Mouse (Mus musculus) limb, embryonic 12.5 days (tissue): ENCODE measurements at regions not wholly inside any gene's neighbourhood (a gene's known extent, or its start where the extent isn't known, plus 50 kb on each side); places are given as distances from the start of the nearest gene placed in this dataset.

Experiments
- ATAC-seq: fragments of 200-750 bp; cut with Nextera tagmentation; 2 replicates; pipeline ENCODE4 v1.8.0; 2017; ENCODE audit warnings: low read depth, moderate TSS enrichment; ENCODE audit not compliant: insufficient number of reproducible peaks, insufficient read depth, low FRiP score, low TSS enrichment
- H3K27ac ChIP-seq: fragments of 300-500 bp; sonication (generic); 2 replicates; pipeline ENCODE4 v1.5.1; 2016; ENCODE audit warnings: mild to moderate bottlenecking, moderate library complexity
- H3K27me3 ChIP-seq: fragments of 300-500 bp; sonication (generic); 2 replicates; pipeline ENCODE4 v1.6.1; 2016; ENCODE audit warnings: mild to moderate bottlenecking, moderate library complexity
- H3K36me3 ChIP-seq: fragments of 300-500 bp; sonication (generic); 2 replicates; pipeline ENCODE4 v1.6.1; 2016; ENCODE audit warnings: mild to moderate bottlenecking, moderate library complexity
- H3K4me1 ChIP-seq: fragments of 300-500 bp; sonication (generic); replicated peaks from 2 replicates; pipeline ENCODE4 v1.6.1; 2016
- H3K4me2 ChIP-seq: fragments of 300-500 bp; sonication (generic); 2 replicates; pipeline ENCODE4 v1.6.1; 2016; ENCODE audit warnings: mild to moderate bottlenecking, moderate library complexity
- H3K4me3 ChIP-seq: fragments of 300-500 bp; sonication (generic); replicated peaks from 2 replicates; pipeline ENCODE4 v1.5.1; 2016; ENCODE audit warnings: mild to moderate bottlenecking
- H3K9ac ChIP-seq: fragments of 300-500 bp; sonication (generic); replicated peaks from 2 replicates; pipeline ENCODE4 v1.6.1; 2016; ENCODE audit warnings: mild to moderate bottlenecking, moderate library complexity
- H3K9me3 ChIP-seq: fragments of 300-500 bp; sonication (generic); 2 replicates; pipeline ENCODE4 v1.6.1; 2016; ENCODE audit warnings: mild to moderate bottlenecking, moderate library complexity
- WGBS: fragments of 180-500 bp; shearing (Covaris S2); methylation state at CpG from one replicate; pipeline ENCODE4 v1.1.7; 2016; 5-methylcytosine and 5-hydroxymethylcytosine counted together

- Histone ChIP-seq H3K4me1 (peaks cover 11% of the 10 kb centered on the region), H3K27me3 (no peaks in the 10 kb centered on the region), H3K4me3 (no peak overlapping the region), H3K9ac (no peak overlapping the region), H3K27ac (no peak overlapping the region), H3K36me3 (no peaks in the 10 kb centered on the region), H3K4me2 (no peak overlapping the region), H3K9me3 (no peaks in the 10 kb centered on the region)
- 87% methylated on average over 2 of the region's 2 CpGs for WGBS
- ATAC-seq: no peak
These were observed 115.8 kb downstream of the Lnpk start for GRCm38 (mm10) chr2:74463407-74463806.

GRCm38 (mm10) chr2:74461211-74461844, 117.9 kb downstream of the Lnpk start:
- Histone ChIP-seq H3K27ac (peak overlapping the region; percentile 67; the same call in 1 of the 2 replicates), H3K4me1 (peaks cover 11% of the 10 kb centered on the region), H3K9me3 (no peaks in the 10 kb centered on the region), H3K4me2 (peak overlapping the region; percentile 41), H3K27me3 (no peaks in the 10 kb centered on the region), H3K9ac (no peak overlapping the region), H3K36me3 (no peaks in the 10 kb centered on the region), H3K4me3 (no peak overlapping the region; the same call in 1 of the 2 replicates)
- WGBS: 14% methylated on average over 11 of the region's 11 CpGs
- no peak for ATAC-seq

GRCm38 (mm10) chr2:74454431-74454830, 124.8 kb downstream of the Lnpk start:
- no peaks in the 10 kb centered on the region for H3K27me3 ChIP-seq
- no peaks in the 10 kb centered on the region for H3K36me3 ChIP-seq
- H3K27ac ChIP-seq: no peak overlapping the region
- no peak overlapping the region for H3K4me3 ChIP-seq
- 32% methylated on average over 4 of the region's 4 CpGs for WGBS
- no peak overlapping the region for H3K4me2 ChIP-seq
- no peak overlapping the region for H3K9ac ChIP-seq
- H3K4me1 ChIP-seq: peaks cover 31% of the 10 kb centered on the region
- no peaks in the 10 kb centered on the region for H3K9me3 ChIP-seq
- ATAC-seq: no peak

GRCm38 (mm10) chr2:74452679-74453078, 126.6 kb downstream of the Lnpk start:
- peak overlapping the region; percentile 8; the same call in 1 of the 2 replicates for H3K27ac ChIP-seq
- H3K4me2 ChIP-seq: no peak overlapping the region
- peaks cover 39% of the 10 kb centered on the region for H3K4me1 ChIP-seq
- WGBS: 88% methylated on average over 1 of the region's 1 CpGs
- H3K36me3 ChIP-seq: no peaks in the 10 kb centered on the region
- no peak for ATAC-seq
- no peaks in the 10 kb centered on the region for H3K27me3 ChIP-seq
- no peaks in the 10 kb centered on the region for H3K9me3 ChIP-seq
- no peak overlapping the region for H3K9ac ChIP-seq
- no peak overlapping the region for H3K4me3 ChIP-seq

GRCm38 (mm10) chr2:74451578-74451977, 127.7 kb downstream of the Lnpk start:
- ATAC-seq: peak; percentile 70; the same call in 1 of the 2 replicates
- Histone ChIP-seq H3K36me3 (no peaks in the 10 kb centered on the region), H3K27ac (peak overlapping the region; percentile 1), H3K9ac (no peak overlapping the region), H3K9me3 (no peaks in the 10 kb centered on the region), H3K4me2 (peak overlapping the region; percentile 49), H3K4me3 (0 out of 2 replicates have a peak overlapping the region, but pooled peaks have one; percentile 2), H3K27me3 (no peaks in the 10 kb centered on the region), H3K4me1 (peaks cover 39% of the 10 kb centered on the region)
- WGBS: 9% methylated on average over 6 of the region's 6 CpGs

- Histone ChIP-seq H3K36me3 (no peaks in the 10 kb centered on the region), H3K4me3 (0 out of 2 replicates have a peak overlapping the region, but pooled peaks have one; percentile 2), H3K27me3 (no peaks in the 10 kb centered on the region), H3K9me3 (no peaks in the 10 kb centered on the region), H3K9ac (no peak overlapping the region), H3K4me1 (peaks cover 39% of the 10 kb centered on the region), H3K4me2 (peak overlapping the region; percentile 49), H3K27ac (peak overlapping the region; percentile 1; the same call in 1 of the 2 replicates)
- WGBS: 20% methylated on average over 4 of the region's 4 CpGs
- ATAC-seq: no peak
These were observed 128.2 kb downstream of the Lnpk start for GRCm38 (mm10) chr2:74451038-74451437.

GRCm38 (mm10) chr2:74450064-74450765, 129.0 kb downstream of the Lnpk start:
- no peaks in the 10 kb centered on the region for H3K9me3 ChIP-seq
- ATAC-seq: no peak; the same call in 1 of the 2 replicates
- H3K4me2 ChIP-seq: no peak overlapping the region
- H3K27me3 ChIP-seq: no peaks in the 10 kb centered on the region
- H3K9ac ChIP-seq: no peak overlapping the region
- 39% methylated on average over 11 of the region's 11 CpGs for WGBS
- no peaks in the 10 kb centered on the region for H3K36me3 ChIP-seq
- peaks cover 39% of the 10 kb centered on the region for H3K4me1 ChIP-seq
- H3K27ac ChIP-seq: 0 out of 2 replicates have a peak overlapping the region, but pooled peaks have one; percentile 23
- H3K4me3 ChIP-seq: no peak overlapping the region

- H3K27ac ChIP-seq: no peak overlapping the region
- H3K4me3 ChIP-seq: no peak overlapping the region
- no peak for ATAC-seq
- H3K4me1 ChIP-seq: no peaks in the 10 kb centered on the region
- H3K36me3 ChIP-seq: no peaks in the 10 kb centered on the region
- no peak overlapping the region for H3K4me2 ChIP-seq
- no peaks in the 10 kb centered on the region for H3K27me3 ChIP-seq
- WGBS: 84% methylated on average over 13 of the region's 13 CpGs
- H3K9me3 ChIP-seq: peaks cover 20% of the 10 kb centered on the region
- H3K9ac ChIP-seq: no peak overlapping the region
These were observed 143.9 kb downstream of the Lnpk start for GRCm38 (mm10) chr2:74435184-74435911.

- no peak overlapping the region for H3K4me2 ChIP-seq
- no peak overlapping the region for H3K9ac ChIP-seq
- peaks cover 5% of the 10 kb centered on the region; the same call in 1 of the 2 replicates for H3K4me1 ChIP-seq
- 66% methylated on average over 15 of the region's 15 CpGs for WGBS
- H3K4me3 ChIP-seq: no peak overlapping the region
- H3K36me3 ChIP-seq: no peaks in the 10 kb centered on the region
- H3K27me3 ChIP-seq: no peaks in the 10 kb centered on the region
- no peak for ATAC-seq
- H3K27ac ChIP-seq: peak overlapping the region; percentile 53
- peaks cover 4% of the 10 kb centered on the region; the same call in 1 of the 2 replicates for H3K9me3 ChIP-seq
These were observed 152.5 kb downstream of the Lnpk start for GRCm38 (mm10) chr2:74426746-74427145.

GRCm38 (mm10) chr2:74424726-74425125, 154.5 kb downstream of the Lnpk start:
- Histone ChIP-seq H3K9ac (no peak overlapping the region), H3K27ac (no peak overlapping the region), H3K36me3 (no peaks in the 10 kb centered on the region), H3K9me3 (peaks cover 9% of the 10 kb centered on the region; the same call in 1 of the 2 replicates), H3K27me3 (no peaks in the 10 kb centered on the region), H3K4me2 (no peak overlapping the region), H3K4me1 (peaks cover 5% of the 10 kb centered on the region; the same call in 1 of the 2 replicates), H3K4me3 (no peak overlapping the region)
- no peak for ATAC-seq
- 89% methylated on average over 3 of the region's 3 CpGs for whole genome bisulfite sequencing

GRCm38 (mm10) chr2:74416097-74416496, 163.1 kb downstream of the Lnpk start:
- Histone ChIP-seq H3K27me3 (no peaks in the 10 kb centered on the region), H3K4me3 (no peak overlapping the region), H3K9ac (no peak overlapping the region), H3K27ac (no peak overlapping the region), H3K36me3 (no peaks in the 10 kb centered on the region), H3K4me1 (peaks cover 3% of the 10 kb centered on the region; the same call in 1 of the 2 replicates), H3K4me2 (no peak overlapping the region), H3K9me3 (0 out of 2 replicates have a peak, but pooled peaks cover 5% of the 10 kb centered on the region)
- no peak for ATAC-seq
- 91% methylated on average over 4 of the region's 4 CpGs for WGBS
